Mouse (Mus musculus): ENCODE data around the gene Ahdc1. TPM values are rescaled to one million over a fixed set of nuclear protein-coding genes. Genes with fewer than 3 reads are reported as not detected.

Ahdc1 gene
- polyA plus RNA-seq, 1 experiment from 2014 or later, result 8.0 TPM

DNA sequence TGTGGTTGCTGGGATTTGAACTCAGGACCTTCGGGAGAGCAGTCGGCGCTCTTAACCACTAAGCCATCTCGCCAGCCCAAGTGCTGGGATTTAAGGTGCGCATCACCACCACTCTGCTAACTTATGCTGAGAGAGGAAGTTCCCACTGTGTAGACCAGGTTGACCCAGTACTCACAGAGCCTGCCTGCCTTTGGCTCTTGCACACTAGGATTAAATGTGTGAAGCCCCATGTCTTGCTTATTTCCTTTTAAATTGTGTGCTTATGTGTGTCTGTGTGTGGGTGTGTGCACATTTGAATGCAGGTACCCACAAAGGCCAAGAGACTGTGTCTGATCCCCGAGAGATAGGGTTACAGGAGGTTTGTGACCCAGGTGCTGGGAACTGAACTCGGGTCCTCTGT, 95.6 kb downstream of the Ahdc1 start:
- Histone ChIP-seq H3K9me3 (ENCODE audit: control insufficient read depth, low read length) (no peaks in the 10 kb centered on the region), H3K4me1 (replicated peaks; ENCODE audit: control insufficient read depth, insufficient read depth, low read length) (peaks cover 37% of the 10 kb centered on the region), H3K4me2 (ENCODE audit: low read depth, low read length) (no peak overlapping the region), H3K27me3 (ENCODE audit: control insufficient read depth, insufficient read depth, low read depth, low read length) (no peaks in the 10 kb centered on the region), H3K9ac (ENCODE audit: low read length) (no peak overlapping the region), H3K4me3 (ENCODE audit: low read length) (no peak overlapping the region), H3K36me3 (ENCODE audit: control insufficient read depth, insufficient read depth, low read length) (no peaks in the 10 kb centered on the region), H3K27ac (ENCODE audit: low read length) (no peak overlapping the region)
- ATAC-seq (ENCODE audit: low read depth), result no peak
- WGBS, result 94% methylated on average over 7 of the region's 7 CpGs

DNA sequence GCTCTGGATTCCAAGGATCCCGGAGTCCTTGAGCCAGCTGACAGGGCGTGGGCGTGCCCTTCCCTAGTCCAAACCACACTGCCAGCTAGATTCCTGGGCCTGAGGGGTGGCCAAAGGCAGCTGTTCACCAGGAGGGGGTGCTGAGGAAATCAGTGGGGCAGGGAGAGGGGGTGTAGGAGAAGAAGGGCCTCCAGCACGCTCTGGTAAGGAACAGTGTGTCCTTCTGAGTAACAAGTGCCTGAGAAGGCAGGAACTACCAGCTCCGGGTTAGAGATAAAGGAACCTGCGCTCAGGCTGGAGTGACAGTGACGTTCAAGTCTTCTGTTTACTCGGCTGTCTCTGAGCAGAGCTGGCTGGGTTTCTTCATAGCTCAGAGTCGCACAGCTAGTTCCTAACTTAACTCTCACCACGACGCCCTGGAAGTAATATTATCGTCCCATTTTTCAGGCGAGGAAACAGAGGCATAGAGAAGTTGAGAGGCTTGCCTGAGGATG, 96.8 kb downstream of the Ahdc1 start:
- ATAC-seq (ENCODE audit: low read depth), result peak; percentile 53
- Histone ChIP-seq H3K27me3 (ENCODE audit: control insufficient read depth, insufficient read depth, low read depth, low read length) (no peaks in the 10 kb centered on the region), H3K27ac (ENCODE audit: low read length) (peak overlapping the region; percentile 80), H3K9ac (ENCODE audit: low read length) (peak overlapping the region; percentile 41; the same call in 1 of the 2 replicates), H3K36me3 (ENCODE audit: control insufficient read depth, insufficient read depth, low read length) (no peaks in the 10 kb centered on the region), H3K4me2 (ENCODE audit: low read depth, low read length) (peak overlapping the region; percentile 13; the same call in 1 of the 2 replicates), H3K4me3 (ENCODE audit: low read length) (no peak overlapping the region), H3K9me3 (ENCODE audit: control insufficient read depth, low read length) (no peaks in the 10 kb centered on the region), H3K4me1 (replicated peaks; ENCODE audit: control insufficient read depth, insufficient read depth, low read length) (peaks cover 37% of the 10 kb centered on the region)
- WGBS, result 19% methylated on average over 13 of the region's 13 CpGs

GRCm38 (mm10) chr4:133108481-133109334, 97.6 kb downstream of the Ahdc1 start:
- Histone ChIP-seq H3K9me3 (ENCODE audit: control insufficient read depth, low read length) (no peaks in the 10 kb centered on the region), H3K36me3 (ENCODE audit: control insufficient read depth, insufficient read depth, low read length) (no peaks in the 10 kb centered on the region), H3K27me3 (ENCODE audit: control insufficient read depth, insufficient read depth, low read depth, low read length) (no peaks in the 10 kb centered on the region), H3K4me2 (ENCODE audit: low read depth, low read length) (no peak overlapping the region), H3K9ac (ENCODE audit: low read length) (peak overlapping the region; percentile 4; the same call in 1 of the 2 replicates), H3K4me1 (replicated peaks; ENCODE audit: control insufficient read depth, insufficient read depth, low read length) (peaks cover 30% of the 10 kb centered on the region), H3K27ac (ENCODE audit: low read length) (peak overlapping the region; percentile 80), H3K4me3 (ENCODE audit: low read length) (no peak overlapping the region)
- ATAC-seq (ENCODE audit: low read depth), result peak; percentile 5; the same call in 1 of the 2 replicates
- WGBS, result 57% methylated on average over 13 of the region's 13 CpGs

DNA sequence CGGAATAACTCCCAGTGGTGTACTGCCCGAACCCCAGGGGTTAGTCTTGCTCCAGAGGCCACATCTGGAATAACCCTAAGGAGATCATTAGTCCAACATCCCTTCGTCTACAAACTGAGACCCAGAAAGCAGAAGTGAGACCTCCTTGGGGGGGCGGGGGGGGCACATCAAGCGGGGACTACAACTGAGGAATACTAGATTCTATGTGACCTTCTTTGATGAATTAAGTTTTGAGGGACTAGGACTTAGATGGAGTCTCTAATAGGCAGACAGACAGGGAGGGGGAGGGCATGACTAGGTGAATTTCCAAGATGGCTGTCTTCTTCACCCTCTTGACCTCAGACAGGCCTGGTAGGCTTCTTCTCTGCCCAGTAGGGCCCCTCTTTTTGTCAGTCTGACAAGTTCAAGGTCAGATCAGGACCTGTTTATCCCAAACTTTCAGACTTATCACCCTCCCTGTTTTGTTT, 98.3 kb downstream of the Ahdc1 start:
- Histone ChIP-seq H3K27me3 (ENCODE audit: control insufficient read depth, insufficient read depth, low read depth, low read length) (no peaks in the 10 kb centered on the region), H3K4me2 (ENCODE audit: low read depth, low read length) (no peak overlapping the region), H3K27ac (ENCODE audit: low read length) (no peak overlapping the region; the same call in 1 of the 2 replicates), H3K36me3 (ENCODE audit: control insufficient read depth, insufficient read depth, low read length) (no peaks in the 10 kb centered on the region), H3K4me1 (replicated peaks; ENCODE audit: control insufficient read depth, insufficient read depth, low read length) (peaks cover 26% of the 10 kb centered on the region), H3K9me3 (ENCODE audit: control insufficient read depth, low read length) (no peaks in the 10 kb centered on the region), H3K9ac (ENCODE audit: low read length) (no peak overlapping the region), H3K4me3 (ENCODE audit: low read length) (no peak overlapping the region)
- ATAC-seq (ENCODE audit: low read depth), result no peak
- WGBS, result 68% methylated on average over 5 of the region's 5 CpGs

GRCm38 (mm10) chr4:133112175-133112838, 101.2 kb downstream of the Ahdc1 start:
- Histone ChIP-seq H3K27ac (ENCODE audit: low read length) (no peak overlapping the region), H3K4me2 (ENCODE audit: low read depth, low read length) (no peak overlapping the region), H3K9me3 (ENCODE audit: control insufficient read depth, low read length) (no peaks in the 10 kb centered on the region), H3K36me3 (ENCODE audit: control insufficient read depth, insufficient read depth, low read length) (no peaks in the 10 kb centered on the region), H3K4me3 (ENCODE audit: low read length) (no peak overlapping the region), H3K4me1 (replicated peaks; ENCODE audit: control insufficient read depth, insufficient read depth, low read length) (peaks cover 37% of the 10 kb centered on the region), H3K9ac (ENCODE audit: low read length) (no peak overlapping the region), H3K27me3 (ENCODE audit: control insufficient read depth, insufficient read depth, low read depth, low read length) (no peaks in the 10 kb centered on the region)
- no peak for ATAC-seq (ENCODE audit: low read depth)
- WGBS, result 27% methylated on average over 13 of the region's 13 CpGs

GRCm38 (mm10) chr4:133113351-133113882, 102.4 kb downstream of the Ahdc1 start:
- Histone ChIP-seq H3K4me2 (ENCODE audit: low read depth, low read length) (no peak overlapping the region), H3K27ac (ENCODE audit: low read length) (no peak overlapping the region; the same call in 1 of the 2 replicates), H3K36me3 (ENCODE audit: control insufficient read depth, insufficient read depth, low read length) (no peaks in the 10 kb centered on the region), H3K4me3 (ENCODE audit: low read length) (no peak overlapping the region), H3K4me1 (replicated peaks; ENCODE audit: control insufficient read depth, insufficient read depth, low read length) (peaks cover 35% of the 10 kb centered on the region), H3K9me3 (ENCODE audit: control insufficient read depth, low read length) (no peaks in the 10 kb centered on the region), H3K9ac (ENCODE audit: low read length) (no peak overlapping the region), H3K27me3 (ENCODE audit: control insufficient read depth, insufficient read depth, low read depth, low read length) (no peaks in the 10 kb centered on the region)
- WGBS, result 49% methylated on average over 6 of the region's 6 CpGs
- ATAC-seq (ENCODE audit: low read depth), result no peak

- Histone ChIP-seq H3K4me2 (ENCODE audit: low read depth, low read length) (no peak overlapping the region), H3K4me3 (ENCODE audit: low read length) (no peak overlapping the region), H3K9ac (ENCODE audit: low read length) (no peak overlapping the region), H3K27ac (ENCODE audit: low read length) (no peak overlapping the region), H3K9me3 (ENCODE audit: control insufficient read depth, low read length) (no peaks in the 10 kb centered on the region), H3K4me1 (replicated peaks; ENCODE audit: control insufficient read depth, insufficient read depth, low read length) (peaks cover 34% of the 10 kb centered on the region), H3K36me3 (ENCODE audit: control insufficient read depth, insufficient read depth, low read length) (no peaks in the 10 kb centered on the region), H3K27me3 (ENCODE audit: control insufficient read depth, insufficient read depth, low read depth, low read length) (no peaks in the 10 kb centered on the region)
- no peak for ATAC-seq (ENCODE audit: low read depth)
- WGBS, result 58% methylated on average over 3 of the region's 3 CpGs
These were observed 103.7 kb downstream of the Ahdc1 start for GRCm38 (mm10) chr4:133114762-133115161.

- no peak overlapping the region for H3K4me3 ChIP-seq (ENCODE audit: low read length)
- H3K4me2 ChIP-seq (ENCODE audit: low read depth, low read length), result no peak overlapping the region
- no peak overlapping the region for H3K9ac ChIP-seq (ENCODE audit: low read length)
- no peak for ATAC-seq (ENCODE audit: low read depth)
- H3K4me1 ChIP-seq (replicated peaks; ENCODE audit: control insufficient read depth, insufficient read depth, low read length), result peaks cover 38% of the 10 kb centered on the region
- H3K27ac ChIP-seq (ENCODE audit: low read length), result peak overlapping the region; percentile 100
- 70% methylated on average over 14 of the region's 14 CpGs for WGBS
- no peaks in the 10 kb centered on the region for H3K9me3 ChIP-seq (ENCODE audit: control insufficient read depth, low read length)
- H3K27me3 ChIP-seq (ENCODE audit: control insufficient read depth, insufficient read depth, low read depth, low read length), result no peaks in the 10 kb centered on the region
- no peaks in the 10 kb centered on the region for H3K36me3 ChIP-seq (ENCODE audit: control insufficient read depth, insufficient read depth, low read length)
These were observed 104.8 kb downstream of the Ahdc1 start for GRCm38 (mm10) chr4:133115721-133116429.
